Mouse (Mus musculus) telencephalon, adult 2 months (tissue): ENCODE data around the gene Tpst2.

ENCODE experiments used
- DNase-seq: peaks from one replicate; pipeline ENCODE4 v3.0.0-alpha.2; 2011; ENCODE audit warnings: low read depth, low spot score

The Tpst2 gene

DNA sequence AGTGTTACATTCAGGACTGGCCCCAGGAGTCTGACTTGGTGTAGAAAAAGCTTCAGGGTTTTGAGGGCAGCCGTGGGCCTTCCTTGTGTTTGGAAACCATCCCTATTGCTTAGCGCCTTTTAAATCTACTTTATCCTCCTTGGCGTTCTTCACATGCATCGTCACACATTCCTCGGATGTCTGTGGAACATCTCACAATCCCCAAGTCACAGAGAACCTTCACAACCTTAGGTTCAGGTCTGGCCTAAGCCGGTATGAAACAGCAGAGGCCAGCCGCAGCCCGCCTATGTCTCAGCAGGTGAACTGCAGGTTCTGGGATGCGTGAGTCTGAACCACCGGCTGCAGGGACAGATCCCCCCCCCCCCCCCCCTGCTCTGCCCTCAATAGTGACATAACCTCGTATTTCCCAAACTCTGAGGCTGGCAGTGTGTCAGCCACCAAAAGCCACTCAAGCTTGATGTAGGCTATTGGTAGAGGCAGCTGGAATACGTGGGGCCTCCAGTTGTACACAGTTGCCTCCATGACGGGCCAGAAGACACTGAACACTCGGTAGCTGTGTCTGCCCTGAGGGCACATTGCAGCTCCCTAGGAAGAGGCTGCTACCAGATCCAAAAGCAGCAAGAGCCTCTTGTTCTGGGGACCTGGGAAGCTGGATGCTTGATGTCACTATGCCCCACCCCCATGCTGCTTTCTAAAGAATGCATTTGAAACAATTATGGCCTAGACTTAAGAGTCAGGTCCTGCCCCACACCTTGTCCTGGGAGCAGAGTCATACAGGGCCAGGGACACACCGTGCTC, 4.6 kb downstream of the Tpst2 start:
- no peak for DNase-seq

DNA sequence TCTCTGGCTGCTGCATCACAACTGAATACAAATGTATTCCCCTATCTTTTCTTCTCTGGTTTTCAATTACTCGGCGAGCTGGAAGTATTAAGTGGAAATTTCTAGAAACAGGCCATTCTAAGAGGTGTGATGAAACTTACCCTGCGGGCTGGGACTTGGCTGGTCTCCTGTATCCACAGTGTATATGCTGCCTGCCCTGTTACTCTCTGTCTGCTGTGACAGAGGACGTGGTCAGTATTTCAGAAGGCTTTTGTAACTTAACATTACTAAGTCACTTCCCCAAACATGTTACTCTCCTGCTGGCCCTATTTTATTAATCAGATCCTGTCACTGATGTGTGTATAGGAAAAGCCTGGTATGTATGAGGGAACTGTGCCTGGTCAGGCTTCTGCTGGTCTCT, 5.2 kb downstream of the Tpst2 start:
- DNase-seq = no peak

DNA sequence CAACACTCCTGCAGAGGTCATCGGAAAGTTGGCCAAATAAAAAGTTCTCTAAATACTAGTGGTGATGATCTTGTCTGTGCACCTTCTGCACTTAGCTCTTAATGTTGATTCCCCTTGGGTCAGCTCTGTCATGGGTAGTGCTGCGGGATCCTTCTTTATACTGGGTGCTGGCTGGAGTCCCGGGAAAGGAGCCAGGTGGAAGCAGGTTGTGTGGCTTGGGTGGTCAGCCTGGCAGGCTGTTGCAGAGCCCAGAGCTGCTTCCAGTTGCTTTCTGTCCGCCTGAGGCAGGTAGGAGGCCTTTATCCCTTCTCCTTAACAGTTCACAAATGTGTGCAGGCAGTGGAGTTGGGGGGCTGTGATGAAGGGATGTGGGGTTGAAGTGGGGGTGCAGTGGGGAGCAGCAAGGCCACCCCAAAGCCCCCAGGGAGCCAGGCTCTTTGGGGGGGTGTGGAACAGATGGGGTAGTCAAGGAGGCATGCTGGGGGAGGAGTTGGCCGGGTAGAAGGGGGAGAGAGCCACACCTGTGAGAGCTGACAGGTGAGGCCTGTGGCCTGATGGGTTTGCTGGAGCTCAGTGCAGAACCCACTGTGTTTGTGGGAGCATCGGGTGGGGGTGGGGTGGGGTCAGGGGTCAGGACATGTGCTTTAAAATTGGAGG, 5.8 kb downstream of the Tpst2 start:
- no peak for DNase-seq

DNA sequence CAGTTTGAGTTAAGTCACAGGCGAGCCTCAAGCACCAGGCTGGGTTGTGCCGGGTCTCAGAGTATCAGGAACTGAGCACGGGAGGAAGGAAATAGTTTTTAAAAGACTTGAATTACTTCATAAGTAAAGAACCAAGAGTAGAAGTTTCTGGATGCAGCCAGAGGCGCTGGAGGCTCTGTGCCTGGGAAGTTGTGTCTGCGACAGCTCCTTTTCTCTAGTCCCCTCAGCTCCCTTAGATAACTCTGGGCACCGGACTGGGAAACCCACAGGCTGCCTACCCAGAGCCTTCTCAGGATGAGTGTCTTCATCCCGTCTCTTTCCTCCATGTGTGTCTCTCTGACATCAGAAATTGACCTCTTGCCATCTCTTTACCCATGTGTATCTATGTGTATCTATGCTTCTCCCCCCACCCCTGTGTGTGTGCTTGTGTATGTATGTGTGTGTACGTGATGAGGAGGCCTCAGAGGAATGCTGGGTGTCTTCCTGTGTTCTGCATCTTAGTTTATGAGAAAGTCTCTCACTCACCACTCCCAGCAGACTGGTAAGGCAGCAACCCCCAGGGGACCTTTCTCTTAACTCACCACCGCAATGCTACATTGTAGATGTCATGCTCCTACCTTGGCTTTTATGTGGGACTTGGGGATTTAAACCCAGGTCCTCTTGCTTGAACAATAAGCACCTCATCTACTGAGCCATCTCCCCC, 6.4 kb downstream of the Tpst2 start:
- DNase-seq = no peak

DNA sequence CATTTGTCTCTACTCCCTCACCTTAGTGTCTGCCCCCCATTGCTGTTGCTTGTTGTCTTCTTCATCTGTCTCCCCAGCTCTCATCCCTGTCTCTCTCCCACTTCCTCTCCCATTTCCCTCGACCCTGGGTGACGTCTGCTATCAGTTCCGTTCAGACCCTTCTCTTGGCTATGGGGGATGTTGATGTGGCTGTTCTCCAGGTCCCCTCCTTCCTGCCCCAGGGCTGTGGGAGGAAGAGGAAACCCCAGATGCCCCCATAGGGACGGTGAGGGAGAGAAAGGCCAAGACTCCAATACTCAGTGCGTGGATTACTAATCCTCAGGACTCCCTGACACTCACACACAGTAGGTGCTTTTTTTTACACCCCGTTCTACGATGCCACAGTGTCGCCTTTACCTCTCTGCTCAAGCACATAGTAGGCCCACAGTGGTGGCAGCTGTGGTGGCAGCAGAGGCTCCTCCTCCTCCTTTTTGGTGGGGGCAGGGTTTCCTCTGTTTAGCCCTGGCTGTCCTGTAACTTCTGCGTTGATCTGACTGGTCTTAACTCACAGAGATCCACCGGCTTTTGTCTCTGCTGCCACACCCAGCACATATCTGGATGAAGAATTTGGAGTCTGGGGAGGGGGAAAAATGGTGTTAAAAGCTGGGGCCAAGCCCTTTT, 7.2 kb downstream of the Tpst2 start:
- no peak for DNase-seq

DNA sequence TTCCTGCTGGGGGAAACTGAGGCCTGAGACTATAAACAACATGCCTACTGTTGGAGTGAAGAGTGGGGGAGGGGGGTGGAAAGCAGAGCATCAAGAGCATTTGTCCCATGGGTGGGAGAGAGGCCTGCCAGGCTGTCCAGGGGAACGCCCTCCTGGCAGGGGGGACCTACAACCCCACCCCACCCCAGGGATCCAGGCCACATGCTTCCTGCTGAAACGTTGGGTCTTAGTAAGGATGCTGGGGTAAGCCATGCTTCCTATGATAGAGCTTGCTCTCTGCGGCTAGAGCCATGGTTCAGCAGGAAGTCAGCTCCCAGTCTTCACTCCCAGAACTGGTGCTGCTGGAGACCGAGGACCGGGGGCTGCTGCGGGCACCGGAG, 7.7 kb downstream of the Tpst2 start:
- no peak for DNase-seq

DNA sequence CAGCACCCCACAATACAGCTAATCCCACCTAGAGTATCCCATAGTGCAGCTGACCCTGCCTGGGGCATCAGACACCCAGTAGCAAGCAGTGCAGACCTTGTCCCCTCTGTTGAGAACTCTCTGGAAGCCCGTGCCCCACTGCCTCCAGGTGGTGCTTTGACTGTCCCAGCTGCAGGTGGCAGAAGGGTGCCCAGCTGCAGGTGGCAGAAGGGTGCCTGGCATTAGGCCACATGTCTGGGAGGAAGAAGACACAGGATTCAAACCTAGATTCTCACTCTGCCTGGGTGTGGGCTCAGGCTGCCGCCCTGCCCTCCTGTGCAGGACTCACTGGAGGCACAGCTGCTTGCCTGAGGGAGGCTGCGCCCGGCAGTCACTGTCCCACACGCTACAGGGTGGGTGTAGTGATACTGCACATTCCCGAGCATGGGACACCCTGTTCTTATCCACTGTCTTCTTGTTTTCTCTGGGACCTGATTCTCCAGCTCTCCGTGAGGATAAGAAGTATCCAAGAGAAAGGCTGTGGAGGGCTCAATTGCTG, 9.1 kb downstream of the Tpst2 start:
- no peak for DNase-seq

DNA sequence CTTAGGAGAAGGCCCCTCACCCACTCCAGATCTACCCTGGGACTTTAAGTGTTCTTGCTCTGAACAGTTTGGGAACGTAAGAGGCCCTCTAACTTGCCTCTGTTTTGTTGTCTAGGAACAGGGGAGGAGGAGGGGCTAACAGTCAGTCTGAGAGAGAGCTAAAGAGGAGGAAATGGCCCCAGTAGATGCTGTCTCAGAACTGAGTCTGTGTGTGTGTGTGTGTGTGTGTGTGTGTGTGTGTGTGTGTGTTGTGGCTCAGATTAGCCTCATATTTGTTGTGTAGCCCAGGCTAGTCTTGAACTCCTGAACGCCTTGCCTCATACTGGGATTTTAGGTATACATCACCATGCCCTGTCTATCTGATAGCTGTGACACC, 10.1 kb downstream of the Tpst2 start:
- no peak for DNase-seq

DNA sequence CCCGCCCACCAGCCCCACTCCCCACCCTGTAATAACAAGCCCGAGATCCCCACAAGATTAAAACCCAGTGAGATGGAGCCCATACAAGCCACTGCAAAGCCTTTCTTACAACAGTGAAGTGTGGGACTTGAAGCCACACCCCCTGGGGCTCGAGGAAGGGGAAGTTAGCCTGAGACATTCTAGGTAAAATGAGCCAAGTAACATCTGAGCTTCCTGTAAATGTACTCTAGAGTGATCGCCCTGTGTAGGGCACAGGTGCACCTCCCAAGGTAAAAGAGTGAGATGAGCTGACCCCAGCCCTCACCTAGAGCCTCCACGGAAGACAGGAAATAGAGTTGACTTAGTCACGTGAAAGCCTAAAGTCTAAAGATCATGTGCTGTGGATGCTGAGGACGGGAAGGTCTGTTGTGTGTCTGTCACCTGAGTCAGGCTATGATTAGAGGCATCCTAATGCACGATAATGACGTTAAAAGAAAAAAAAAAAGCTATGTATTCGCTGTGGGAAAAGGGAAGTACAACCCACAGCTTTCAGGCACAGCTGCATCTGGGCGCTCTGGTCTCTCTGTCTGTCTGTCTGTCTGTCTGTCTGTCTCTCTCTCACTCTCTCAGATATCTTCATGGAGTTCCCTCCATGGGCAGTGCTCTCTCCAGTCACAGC, 10.6 kb downstream of the Tpst2 start:
- no peak for DNase-seq

DNA sequence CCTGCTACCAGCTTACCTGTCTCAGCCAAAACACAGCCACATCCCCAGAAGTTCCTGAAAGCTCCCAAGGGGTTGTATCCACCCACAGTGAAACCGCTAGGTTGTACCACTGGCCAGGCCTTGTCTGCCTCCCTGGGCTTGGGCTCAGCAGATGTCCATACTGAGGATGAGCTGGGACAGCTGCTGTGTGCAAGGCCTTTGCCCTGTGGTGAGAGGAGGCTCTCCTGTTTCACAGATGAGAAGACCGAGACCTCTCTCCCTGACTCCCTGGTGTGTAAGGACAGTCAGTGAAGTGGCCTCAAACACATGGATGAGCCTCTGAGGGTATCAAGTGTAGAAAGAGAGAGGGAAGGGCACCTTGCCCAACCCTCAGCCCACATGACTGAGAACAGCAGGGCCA, 11.2 kb downstream of the Tpst2 start:
- DNase-seq = no peak

DNA sequence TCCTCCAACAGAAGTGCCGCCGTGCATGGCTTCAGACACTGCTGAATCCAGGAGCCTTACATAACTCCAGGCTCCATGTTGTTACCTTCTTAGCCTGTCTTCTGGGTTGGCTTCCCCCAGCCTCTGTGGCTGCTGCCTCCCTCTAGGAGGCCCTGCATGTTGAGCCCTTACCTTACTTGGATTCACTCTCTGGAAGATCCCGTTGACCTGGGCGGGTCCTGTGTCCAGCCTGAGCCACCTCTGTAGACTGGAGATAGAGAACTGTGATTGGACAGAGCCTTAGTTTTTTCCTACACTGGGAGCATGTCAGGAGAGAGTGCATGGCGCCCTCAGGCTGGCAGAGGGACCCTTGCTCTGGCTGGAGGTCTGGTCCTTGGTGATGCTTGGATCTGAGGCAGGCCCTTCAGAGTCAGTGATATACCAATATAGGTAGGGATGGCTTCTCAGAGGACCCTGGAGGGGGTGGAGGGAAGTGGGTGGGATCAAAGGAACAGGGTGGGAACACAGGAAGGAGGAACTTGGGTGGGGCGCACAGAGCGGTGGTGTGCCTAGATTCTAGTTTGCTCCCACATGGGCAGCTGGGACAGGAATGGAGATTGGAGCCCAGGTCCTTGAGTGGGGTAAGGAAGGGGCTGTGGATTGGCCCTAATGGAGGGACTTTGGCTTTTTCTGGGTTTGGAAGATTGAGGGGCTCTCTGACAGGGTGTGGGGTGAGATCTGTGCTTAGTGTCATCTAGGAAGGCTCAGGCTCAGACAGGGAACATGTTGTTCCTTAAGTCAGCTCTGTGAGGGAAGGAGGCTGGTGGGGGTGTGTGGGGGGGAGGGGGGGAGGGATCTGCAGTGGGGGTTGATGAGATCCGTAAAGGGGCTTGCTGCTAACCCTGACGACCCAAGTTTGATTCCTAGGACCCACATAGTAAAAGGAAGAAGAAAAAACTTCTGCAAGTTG, 12.0 kb downstream of the Tpst2 start:
- DNase-seq = no peak

DNA sequence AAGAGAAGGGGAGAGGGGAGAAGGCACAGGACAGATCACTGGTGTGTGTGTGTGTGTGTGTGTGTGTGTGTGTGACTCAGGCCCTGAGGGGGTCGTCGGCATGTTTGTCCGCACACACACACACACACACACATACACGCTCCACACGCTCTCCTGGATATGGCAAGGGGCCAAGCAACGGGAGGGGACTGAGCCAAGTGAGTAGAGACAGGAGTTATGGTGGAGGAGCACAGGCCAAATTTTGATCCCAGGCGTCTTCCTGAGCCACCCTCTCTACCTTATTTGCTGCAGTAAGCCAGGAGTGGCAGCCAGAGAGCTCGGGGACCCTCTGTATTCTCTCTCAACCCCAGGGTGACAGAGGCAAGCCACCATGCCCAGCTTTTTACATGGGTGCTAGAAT, 12.7 kb downstream of the Tpst2 start:
- DNase-seq = no peak

DNA sequence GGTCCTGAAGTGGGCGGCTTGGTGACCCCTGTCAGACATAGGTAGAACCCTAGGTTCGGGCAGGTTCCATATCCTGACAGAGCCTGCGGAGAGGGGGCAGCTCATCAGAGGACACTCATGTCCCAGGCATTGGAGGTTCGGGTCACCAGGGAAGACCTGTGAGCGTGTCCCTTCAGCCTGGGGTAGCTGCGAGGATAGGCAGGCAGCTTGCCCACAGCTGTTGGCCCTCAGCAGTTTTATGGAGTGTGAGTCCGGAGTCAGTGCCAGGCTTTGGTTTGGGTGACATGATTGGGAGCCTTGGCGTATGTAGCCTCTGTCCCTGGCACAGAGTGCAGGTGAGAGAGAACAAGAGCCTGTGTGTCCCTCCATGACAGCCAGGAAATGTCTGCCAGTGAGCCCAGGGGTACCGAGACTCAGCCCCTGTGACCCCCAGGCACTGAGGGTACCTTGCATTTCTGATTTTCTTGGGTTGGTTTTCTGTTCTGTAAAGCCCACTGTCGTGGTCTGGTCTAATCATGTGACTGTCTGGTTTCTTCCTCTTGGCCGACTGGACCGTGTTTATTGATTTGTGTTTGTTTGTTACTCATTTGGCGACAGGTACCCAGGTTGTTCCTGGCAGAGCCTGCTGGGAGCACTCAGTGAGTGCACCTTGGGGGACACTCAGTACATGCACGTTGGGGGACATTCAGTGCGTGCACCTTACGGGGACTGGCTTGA, 13.5 kb downstream of the Tpst2 start:
- DNase-seq = no peak

DNA sequence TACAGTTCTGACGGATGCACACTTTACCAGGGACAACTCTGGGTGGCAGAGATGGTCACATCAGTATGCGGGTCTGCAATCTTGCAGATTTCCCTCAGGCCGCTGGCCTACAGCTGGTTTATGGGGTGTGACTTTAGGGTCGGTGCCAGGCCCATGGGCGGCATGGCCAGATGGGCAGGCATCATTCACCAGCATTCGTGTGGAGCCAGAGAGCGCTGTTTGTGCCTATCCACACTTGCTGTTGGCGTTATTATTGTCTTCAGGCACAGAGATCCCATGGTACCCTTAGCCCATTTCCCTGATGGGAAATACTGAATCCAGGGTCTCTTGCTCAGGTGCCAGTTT, 14.0 kb downstream of the Tpst2 start:
- DNase-seq = no peak

DNA sequence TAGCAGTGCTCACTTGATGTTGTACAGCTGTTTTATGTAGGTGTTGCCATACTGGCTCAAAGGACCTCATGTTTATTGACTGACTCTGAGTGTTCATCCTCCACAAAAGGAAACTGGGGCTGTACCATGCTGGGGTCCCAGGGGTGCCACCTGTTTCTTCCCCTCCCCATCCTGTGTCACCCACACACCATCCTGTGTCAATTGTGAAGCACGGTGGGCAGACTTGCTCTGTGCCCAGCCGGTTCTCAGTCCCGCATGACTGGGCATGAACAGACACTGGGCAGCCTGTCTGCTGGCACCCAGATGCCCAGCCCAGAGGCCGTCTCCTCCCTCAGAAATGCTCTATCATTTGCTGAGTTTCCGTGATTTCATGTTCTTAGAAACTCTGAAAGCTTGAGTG, 15.4 kb downstream of the Tpst2 start:
- no peak for DNase-seq

DNA sequence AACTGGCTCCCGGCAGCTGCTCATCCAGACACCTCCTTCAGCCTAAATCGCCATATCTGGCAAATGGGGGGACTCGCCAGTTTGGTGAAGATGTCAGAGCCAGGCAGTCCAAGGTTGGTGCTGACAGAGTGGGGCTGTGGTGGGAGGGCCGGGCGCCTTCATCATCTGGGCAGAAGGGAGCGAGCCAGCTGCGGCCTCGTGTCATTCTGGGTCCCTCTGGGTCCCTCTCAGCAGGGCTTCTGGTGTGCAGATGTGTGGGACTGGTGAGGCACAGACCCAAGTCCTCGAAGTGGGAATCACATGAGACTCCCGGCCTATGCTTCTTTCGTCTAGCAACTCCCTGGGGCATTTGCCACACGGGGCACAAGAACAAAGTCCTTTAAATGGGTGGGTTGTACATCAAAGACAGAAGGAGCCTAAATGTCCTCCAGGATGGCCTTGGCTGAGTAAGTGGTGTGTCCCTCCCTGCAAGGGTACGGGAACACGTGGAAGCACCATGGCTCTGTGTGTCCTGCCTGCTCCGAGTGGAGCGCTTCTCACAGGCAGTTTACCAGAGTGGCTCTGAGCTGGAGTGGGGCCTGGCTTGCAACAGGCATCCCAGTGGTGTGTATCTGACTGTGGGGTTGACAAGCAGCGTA, 16.0 kb downstream of the Tpst2 start:
- DNase-seq = no peak

DNA sequence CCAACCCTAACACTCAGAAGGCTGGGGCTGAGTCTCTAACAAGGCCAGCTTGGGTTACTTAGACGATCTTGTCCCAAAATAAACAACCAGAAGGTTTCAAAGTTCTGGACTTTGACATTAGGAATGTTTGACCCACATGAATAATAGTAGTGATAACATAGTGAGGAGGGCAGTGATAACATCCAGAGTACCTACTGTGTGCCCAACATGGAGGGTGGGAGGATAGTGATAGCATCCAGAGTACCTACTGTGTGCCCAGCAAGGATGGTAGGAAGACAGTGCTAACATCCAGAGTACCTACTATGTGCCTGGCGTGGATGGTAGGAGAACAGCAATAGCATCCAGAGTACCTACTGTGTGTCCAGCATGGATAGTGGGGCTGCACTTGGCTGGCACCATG, 17.3 kb downstream of the Tpst2 start:
- DNase-seq = no peak

DNA sequence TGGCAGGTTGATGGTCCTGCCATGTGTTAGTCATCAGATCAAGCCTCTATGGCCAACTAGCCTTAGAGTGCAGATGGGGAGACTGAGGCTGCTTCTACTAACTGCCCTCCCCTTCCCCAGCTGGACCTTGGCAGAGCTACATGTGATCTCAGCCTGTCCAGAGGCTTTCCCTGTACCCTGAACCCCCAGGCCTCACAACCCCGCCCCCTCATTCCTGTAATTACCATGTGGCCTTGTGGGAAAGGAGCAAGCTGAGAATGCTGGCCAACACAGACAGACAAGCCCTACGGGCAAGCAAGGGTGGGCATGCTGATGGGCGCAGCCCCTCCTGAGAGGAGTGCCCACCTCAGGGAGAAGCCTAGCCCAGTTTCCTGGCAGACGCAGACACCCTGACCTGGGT, 18.2 kb downstream of the Tpst2 start:
- DNase-seq = no peak

DNA sequence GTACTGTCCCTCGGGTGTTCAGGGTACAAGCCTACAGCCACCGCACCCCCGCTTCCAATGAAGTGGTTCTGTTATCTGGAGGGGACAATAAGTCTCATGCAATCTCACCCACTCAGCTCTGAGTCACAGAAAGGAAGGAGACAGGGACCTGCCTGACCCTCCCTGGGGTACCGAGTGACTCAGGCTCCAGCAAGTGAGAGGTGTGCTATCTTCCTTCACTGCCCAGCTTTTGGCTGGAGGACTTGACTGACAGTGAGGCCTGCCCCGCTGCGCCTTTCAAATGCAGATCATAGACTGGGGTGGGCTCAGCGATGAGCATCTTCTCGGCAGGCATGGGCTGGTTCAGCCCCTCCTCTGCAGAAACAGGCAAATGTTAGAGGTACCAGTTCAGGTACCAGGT, 18.7 kb downstream of the Tpst2 start:
- no peak for DNase-seq
